Mouse (Mus musculus) midbrain, embryonic 12.5 days (tissue): ENCODE measurements around the gene Hnrnpu. TPM values are rescaled to one million over a fixed set of nuclear protein-coding genes. Genes with fewer than 3 reads are reported as not detected.
A peak's percentile ranks its signal among the peaks of the same experiment; 100 is the strongest.
"Not testable (repeated sequence)": the region's sequence is repeated elsewhere in the genome, so short reads cannot be mapped to it uniquely, and the experiment has no call there.

Experiments used
- ATAC-seq: fragments of 200-750 bp; cut with Nextera tagmentation; 2 replicates; pipeline ENCODE4 v1.8.0; 2017; ENCODE audit warnings: low read depth, moderate TSS enrichment, moderate library complexity; ENCODE audit not compliant: low FRiP score
- H3K27ac ChIP-seq: fragments of 300-500 bp; sonication (generic); replicated peaks from 2 replicates; pipeline ENCODE4 v1.5.1; 2016; ENCODE audit warnings: mild to moderate bottlenecking
- H3K27me3 ChIP-seq: fragments of 300-500 bp; sonication (generic); 2 replicates; pipeline ENCODE4 v1.6.1; 2016; ENCODE audit warnings: mild to moderate bottlenecking
- H3K36me3 ChIP-seq: fragments of 300-500 bp; sonication (generic); 2 replicates; pipeline ENCODE4 v1.6.1; 2016
- H3K4me1 ChIP-seq: fragments of 300-500 bp; sonication (generic); 2 replicates; pipeline ENCODE4 v1.6.1; 2016
- H3K4me2 ChIP-seq: fragments of 300-500 bp; sonication (generic); replicated peaks from 2 replicates; pipeline ENCODE4 v1.6.1; 2016; ENCODE audit warnings: mild to moderate bottlenecking, moderate library complexity
- H3K4me3 ChIP-seq: fragments of 300-500 bp; sonication (generic); 2 replicates; pipeline ENCODE4 v1.5.1; 2016; ENCODE audit warnings: mild to moderate bottlenecking
- H3K9ac ChIP-seq: fragments of 300-500 bp; sonication (generic); replicated peaks from 2 replicates; pipeline ENCODE4 v1.6.1; 2016; ENCODE audit warnings: mild to moderate bottlenecking, moderate library complexity
- H3K9me3 ChIP-seq: fragments of 300-500 bp; sonication (generic); 2 replicates; pipeline ENCODE4 v1.6.1; 2016; ENCODE audit warnings: mild to moderate bottlenecking
- WGBS: fragments of 180-500 bp; shearing (Covaris S2); methylation state at CpG from one replicate; pipeline ENCODE4 v1.1.7; 2016; 5-methylcytosine and 5-hydroxymethylcytosine counted together
- polyA plus RNA-seq: library from polyadenylated mRNA; unstranded; fragments of >200 nt; fragmentation: Nextera tagmentation; extraction: Ambion mirVana; gene quantifications from 2 replicates; pipeline ENCODE4 v1.2.1, GENCODE M21; 2016

The Hnrnpu gene
- polyA plus RNA-seq, 1 experiment from 2014 or later: 896 TPM

- Histone ChIP-seq H3K27ac (peak overlapping the region; percentile 100), H3K9ac (peak overlapping the region; percentile 83), H3K4me2 (peak overlapping the region; percentile 83), H3K9me3 (no peaks in the 10 kb centered on the region), H3K4me1 (peaks cover 22% of the 10 kb centered on the region), H3K27me3 (no peaks in the 10 kb centered on the region), H3K36me3 (peaks cover 45% of the 10 kb centered on the region), H3K4me3 (peak overlapping the region; percentile 55)
- WGBS: 27% methylated on average over 8 of the region's 8 CpGs
- ATAC-seq: no peak
Observed at GRCm38 (mm10) chr1:178320038-178320722, 17.4 kb downstream of the Hnrnpu start.

- H3K27me3 ChIP-seq: no peaks in the 10 kb centered on the region
- no peaks in the 10 kb centered on the region for H3K9me3 ChIP-seq
- H3K27ac ChIP-seq: peak overlapping the region; percentile 100
- H3K9ac ChIP-seq: peak overlapping the region; percentile 83
- peaks cover 22% of the 10 kb centered on the region for H3K4me1 ChIP-seq
- peaks cover 37% of the 10 kb centered on the region for H3K36me3 ChIP-seq
- peak overlapping the region; percentile 55 for H3K4me3 ChIP-seq
- H3K4me2 ChIP-seq: peak overlapping the region; percentile 83
- peak; percentile 20 for ATAC-seq
- under 1% methylated on average over 12 of the region's 12 CpGs for WGBS
Observed at GRCm38 (mm10) chr1:178319295-178320037, 18.1 kb downstream of the Hnrnpu start.

GRCm38 (mm10) chr1:178318389-178319184, 19.0 kb downstream of the Hnrnpu start, which contains the start of gene Cox20:
Gene Cox20 (plus strand): TSS chr1:178319130.
- Histone ChIP-seq H3K9ac (peak within 1 kb of the TSS; percentile 83), H3K4me3 (peak within 1 kb of the TSS; percentile 55), H3K36me3 (peaks cover 33% of the 10 kb centered on the region), H3K4me2 (peak within 1 kb of the TSS; percentile 83), H3K27ac (peak within 1 kb of the TSS; percentile 100), H3K4me1 (peaks cover 22% of the 10 kb centered on the region), H3K9me3 (no peaks in the 10 kb centered on the region), H3K27me3 (no peaks in the 10 kb centered on the region)
- peak; percentile 96 for ATAC-seq
- under 1% methylated on average over 81 of the region's 83 CpGs for WGBS

GRCm38 (mm10) chr1:178318002-178318388, 19.6 kb downstream of the Hnrnpu start:
- peak; percentile 68 for ATAC-seq
- Histone ChIP-seq H3K36me3 (peaks cover 27% of the 10 kb centered on the region), H3K9me3 (no peaks in the 10 kb centered on the region), H3K9ac (peak overlapping the region; percentile 83), H3K4me3 (peak overlapping the region; percentile 55), H3K27ac (peak overlapping the region; percentile 100), H3K4me2 (peak overlapping the region; percentile 83), H3K27me3 (no peaks in the 10 kb centered on the region), H3K4me1 (peaks cover 22% of the 10 kb centered on the region)
- WGBS: under 1% methylated on average over 17 of the region's 17 CpGs

GRCm38 (mm10) chr1:178317275-178318001, 20.2 kb downstream of the Hnrnpu start:
- Histone ChIP-seq H3K4me2 (peak overlapping the region; percentile 83), H3K27ac (peak overlapping the region; percentile 100), H3K4me3 (peak overlapping the region; percentile 55), H3K36me3 (peaks cover 21% of the 10 kb centered on the region), H3K4me1 (peaks cover 22% of the 10 kb centered on the region), H3K9ac (peak overlapping the region; percentile 83; the same call in 1 of the 2 replicates), H3K9me3 (no peaks in the 10 kb centered on the region), H3K27me3 (no peaks in the 10 kb centered on the region)
- ATAC-seq: no peak
- 55% methylated on average over 10 of the region's 10 CpGs for WGBS

GRCm38 (mm10) chr1:178314236-178314635, 23.4 kb downstream of the Hnrnpu start:
- WGBS: 90% methylated on average over 2 of the region's 2 CpGs
- Histone ChIP-seq H3K4me3 (no peak overlapping the region), H3K4me2 (no peak overlapping the region), H3K9me3 (no peaks in the 10 kb centered on the region), H3K27ac (no peak overlapping the region), H3K9ac (no peak overlapping the region), H3K36me3 (no peaks in the 10 kb centered on the region), H3K4me1 (0 out of 2 replicates have a peak, but pooled peaks cover 2% of the 10 kb centered on the region), H3K27me3 (no peaks in the 10 kb centered on the region)
- ATAC-seq: no peak

GRCm38 (mm10) chr1:178313039-178313597, 24.5 kb downstream of the Hnrnpu start:
- no peak for ATAC-seq
- Histone ChIP-seq H3K9me3 (no peaks in the 10 kb centered on the region), H3K27me3 (no peaks in the 10 kb centered on the region), H3K4me1 (0 out of 2 replicates have a peak, but pooled peaks cover 2% of the 10 kb centered on the region), H3K4me2 (no peak overlapping the region), H3K27ac (no peak overlapping the region), H3K9ac (no peak overlapping the region), H3K36me3 (no peaks in the 10 kb centered on the region), H3K4me3 (no peak overlapping the region)
- 90% methylated on average over 1 of the region's 1 CpGs for WGBS

GRCm38 (mm10) chr1:178310128-178310527, 27.5 kb downstream of the Hnrnpu start:
- Histone ChIP-seq H3K9ac (no peak overlapping the region), H3K4me3 (no peak overlapping the region), H3K4me2 (no peak overlapping the region), H3K27me3 (no peaks in the 10 kb centered on the region), H3K4me1 (no peaks in the 10 kb centered on the region), H3K27ac (no peak overlapping the region), H3K36me3 (no peaks in the 10 kb centered on the region), H3K9me3 (no peaks in the 10 kb centered on the region)
- WGBS: 75% methylated on average over 1 of the region's 1 CpGs
- no peak for ATAC-seq

GRCm38 (mm10) chr1:178309487-178309886, 28.1 kb downstream of the Hnrnpu start:
- 79% methylated on average over 2 of the region's 2 CpGs for WGBS
- Histone ChIP-seq H3K27me3 (no peaks in the 10 kb centered on the region), H3K4me1 (no peaks in the 10 kb centered on the region)

GRCm38 (mm10) chr1:178303425-178303824, 34.2 kb downstream of the Hnrnpu start:
- H3K9me3 ChIP-seq: no peaks in the 10 kb centered on the region
- no peaks in the 10 kb centered on the region for H3K4me1 ChIP-seq
- no peaks in the 10 kb centered on the region for H3K27me3 ChIP-seq
- H3K4me3 ChIP-seq: no peak overlapping the region
- no peak overlapping the region for H3K4me2 ChIP-seq
- 25% methylated on average over 3 of the region's 3 CpGs for WGBS
- ATAC-seq: 0 out of 2 replicates have a peak, but pooled peaks have one; percentile 56
- no peak overlapping the region for H3K9ac ChIP-seq
- H3K27ac ChIP-seq: no peak overlapping the region
- H3K36me3 ChIP-seq: no peaks in the 10 kb centered on the region

More at GRCm38 (mm10) chr1:178309487-178309886, 28.1 kb downstream of the Hnrnpu start:
- Histone ChIP-seq H3K27ac (no peak overlapping the region), H3K4me2 (no peak overlapping the region), H3K9me3 (no peaks in the 10 kb centered on the region), H3K4me3 (no peak overlapping the region), H3K9ac (no peak overlapping the region), H3K36me3 (no peaks in the 10 kb centered on the region)
- no peak for ATAC-seq

GRCm38 (mm10) chr1:178301261-178301660, 36.3 kb downstream of the Hnrnpu start:
- H3K9ac ChIP-seq, H3K4me2 ChIP-seq, H3K36me3 ChIP-seq, H3K4me3 ChIP-seq, H3K9me3 ChIP-seq, ATAC-seq, H3K27ac ChIP-seq, H3K4me1 ChIP-seq, H3K27me3 ChIP-seq: not testable (repeated sequence)
- WGBS: 83% methylated on average over 2 of the region's 2 CpGs
